Mouse (Mus musculus) stomach, embryonic 16.5 days (tissue): ENCODE results near the gene Arsj. TPM values are rescaled to one million over a fixed set of nuclear protein-coding genes. Genes with fewer than 3 reads are reported as not detected.
A peak's percentile ranks its signal among the peaks of the same experiment; 100 is the strongest.

Source experiments
- ATAC-seq: fragments of 200-750 bp; cut with Nextera tagmentation; 2 replicates; pipeline ENCODE4 v1.8.0; 2017; ENCODE audit warnings: moderate number of reproducible peaks, moderate TSS enrichment; ENCODE audit not compliant: insufficient read depth, low FRiP score
- H3K27ac ChIP-seq: fragments of 300-500 bp; sonication (generic); 2 replicates; pipeline ENCODE4 v1.5.1; 2014; ENCODE audit warnings: low read length
- H3K27me3 ChIP-seq: fragments of 300-500 bp; sonication (generic); 2 replicates; pipeline ENCODE4 v1.6.1; 2014; ENCODE audit warnings: low read length, control low read depth, mixed read lengths; ENCODE audit not compliant: control insufficient read depth, insufficient read depth
- H3K36me3 ChIP-seq: fragments of 300-500 bp; sonication (generic); 2 replicates; pipeline ENCODE4 v1.6.1; 2014; ENCODE audit warnings: low read length; ENCODE audit not compliant: control insufficient read depth, insufficient read depth
- H3K4me1 ChIP-seq: fragments of 300-500 bp; sonication (generic); 2 replicates; pipeline ENCODE4 v1.6.1; 2014; ENCODE audit warnings: low read length, control low read depth, mixed read lengths; ENCODE audit not compliant: control insufficient read depth, insufficient read depth
- H3K4me2 ChIP-seq: fragments of 300-500 bp; sonication (generic); 2 replicates; pipeline ENCODE4 v1.6.1; 2014; ENCODE audit warnings: low read depth, low read length, mixed read lengths
- H3K4me3 ChIP-seq: fragments of 300-500 bp; sonication (generic); replicated peaks from 2 replicates; pipeline ENCODE4 v1.5.1; 2014; ENCODE audit warnings: mild to moderate bottlenecking, low read length
- H3K9ac ChIP-seq: fragments of 300-500 bp; sonication (generic); 2 replicates; pipeline ENCODE4 v1.6.1; 2014; ENCODE audit warnings: low read length
- H3K9me3 ChIP-seq: fragments of 300-500 bp; sonication (generic); replicated peaks from 2 replicates; pipeline ENCODE4 v1.6.1; 2016; ENCODE audit warnings: low read length, control low read depth; ENCODE audit not compliant: control insufficient read depth
- WGBS: fragments of 180-500 bp; shearing (Covaris S2); extraction: QIAGEN DNeasy Blood & Tissue Kit; methylation state at CpG from one replicate; pipeline ENCODE4 v1.1.7; 2014; 5-methylcytosine and 5-hydroxymethylcytosine counted together
- polyA plus RNA-seq: library from polyadenylated mRNA; unstranded; fragments of >200 nt; fragmentation: Nextera tagmentation; extraction: Ambion mirVana; gene quantifications from 2 replicates; pipeline ENCODE4 v1.2.1, GENCODE M21; 2015

The Arsj gene
- polyA plus RNA-seq, 1 experiment from 2014 or later: 2.8 TPM

- Histone ChIP-seq H3K36me3 (no peaks in the 10 kb centered on the region), H3K9ac (no peak overlapping the region), H3K27ac (no peak overlapping the region), H3K9me3 (no peaks in the 10 kb centered on the region), H3K4me2 (no peak overlapping the region), H3K27me3 (no peaks in the 10 kb centered on the region), H3K4me3 (no peak overlapping the region), H3K4me1 (0 out of 2 replicates have a peak, but pooled peaks cover 4% of the 10 kb centered on the region)
- no peak for ATAC-seq
- WGBS: 58% methylated on average over 2 of the region's 2 CpGs
Observed at GRCm38 (mm10) chr3:126397451-126397850, 34.0 kb downstream of the Arsj start.

GRCm38 (mm10) chr3:126397985-126398630 is 34.6 kb downstream of the Arsj start:
- no peak for ATAC-seq
- WGBS: 46% methylated on average over 7 of the region's 7 CpGs

GRCm38 (mm10) chr3:126400726-126401125 is 37.2 kb downstream of the Arsj start:
- Histone ChIP-seq H3K9ac (no peak overlapping the region), H3K4me3 (no peak overlapping the region), H3K27ac (no peak overlapping the region), H3K27me3 (no peaks in the 10 kb centered on the region), H3K9me3 (no peaks in the 10 kb centered on the region), H3K4me2 (no peak overlapping the region), H3K4me1 (0 out of 2 replicates have a peak, but pooled peaks cover 4% of the 10 kb centered on the region), H3K36me3 (no peaks in the 10 kb centered on the region)
- WGBS: 70% methylated on average over 4 of the region's 4 CpGs
- no peak for ATAC-seq

More at GRCm38 (mm10) chr3:126397985-126398630, 34.6 kb downstream of the Arsj start:
- Histone ChIP-seq H3K4me2 (no peak overlapping the region), H3K27ac (no peak overlapping the region), H3K27me3 (no peaks in the 10 kb centered on the region), H3K36me3 (no peaks in the 10 kb centered on the region), H3K4me3 (no peak overlapping the region), H3K9ac (no peak overlapping the region), H3K9me3 (no peaks in the 10 kb centered on the region), H3K4me1 (0 out of 2 replicates have a peak, but pooled peaks cover 4% of the 10 kb centered on the region)

- no peak overlapping the region for H3K4me2 ChIP-seq
- no peak overlapping the region for H3K9ac ChIP-seq
- ATAC-seq: peak; percentile 21; the same call in 1 of the 2 replicates
- no peak overlapping the region for H3K4me3 ChIP-seq
- WGBS: 29% methylated on average over 3 of the region's 3 CpGs
- H3K36me3 ChIP-seq: no peaks in the 10 kb centered on the region
- H3K27ac ChIP-seq: no peak overlapping the region
- no peaks in the 10 kb centered on the region for H3K9me3 ChIP-seq
- no peaks in the 10 kb centered on the region for H3K27me3 ChIP-seq
- H3K4me1 ChIP-seq: 0 out of 2 replicates have a peak, but pooled peaks cover under 1% of the 10 kb centered on the region
Observed at GRCm38 (mm10) chr3:126402836-126403235, 39.4 kb downstream of the Arsj start.

- Histone ChIP-seq H3K27ac (no peak overlapping the region), H3K4me1 (no peaks in the 10 kb centered on the region), H3K36me3 (no peaks in the 10 kb centered on the region), H3K9me3 (no peaks in the 10 kb centered on the region), H3K27me3 (no peaks in the 10 kb centered on the region), H3K9ac (no peak overlapping the region), H3K4me2 (no peak overlapping the region), H3K4me3 (no peak overlapping the region)
- WGBS: 89% methylated on average over 2 of the region's 2 CpGs
- no peak for ATAC-seq
Observed at GRCm38 (mm10) chr3:126404199-126404598, 40.7 kb downstream of the Arsj start.

- no peaks in the 10 kb centered on the region for H3K9me3 ChIP-seq
- H3K27ac ChIP-seq: no peak overlapping the region
- H3K27me3 ChIP-seq: no peaks in the 10 kb centered on the region
- WGBS: 89% methylated on average over 3 of the region's 3 CpGs
- H3K4me2 ChIP-seq: no peak overlapping the region
- no peak overlapping the region for H3K9ac ChIP-seq
- no peak for ATAC-seq
- H3K36me3 ChIP-seq: no peaks in the 10 kb centered on the region
- H3K4me1 ChIP-seq: no peaks in the 10 kb centered on the region
- H3K4me3 ChIP-seq: no peak overlapping the region
Observed at GRCm38 (mm10) chr3:126430524-126431064, 67.1 kb downstream of the Arsj start.

GRCm38 (mm10) chr3:126439331-126439730 is 75.8 kb downstream of the Arsj start:
- Histone ChIP-seq H3K4me1 (no peaks in the 10 kb centered on the region), H3K27ac (no peak overlapping the region), H3K27me3 (no peaks in the 10 kb centered on the region), H3K9me3 (no peaks in the 10 kb centered on the region), H3K9ac (no peak overlapping the region), H3K36me3 (no peaks in the 10 kb centered on the region), H3K4me3 (no peak overlapping the region), H3K4me2 (no peak overlapping the region)
- no peak for ATAC-seq
- WGBS: 61% methylated on average over 6 of the region's 6 CpGs

- H3K4me2 ChIP-seq: no peak overlapping the region
- WGBS: 45% methylated on average over 6 of the region's 6 CpGs
- ATAC-seq: no peak
Observed at GRCm38 (mm10) chr3:126449058-126449457, 85.6 kb downstream of the Arsj start.

GRCm38 (mm10) chr3:126449515-126449914 is 86.0 kb downstream of the Arsj start:
- Histone ChIP-seq H3K4me3 (no peak overlapping the region), H3K36me3 (no peaks in the 10 kb centered on the region), H3K27ac (no peak overlapping the region), H3K9me3 (no peaks in the 10 kb centered on the region), H3K4me1 (no peaks in the 10 kb centered on the region), H3K9ac (no peak overlapping the region), H3K4me2 (no peak overlapping the region), H3K27me3 (no peaks in the 10 kb centered on the region)
- no peak for ATAC-seq
- WGBS: 53% methylated on average over 2 of the region's 2 CpGs

More at GRCm38 (mm10) chr3:126449058-126449457, 85.6 kb downstream of the Arsj start:
- H3K9me3 ChIP-seq: no peaks in the 10 kb centered on the region
- H3K27me3 ChIP-seq: no peaks in the 10 kb centered on the region
- H3K4me3 ChIP-seq: no peak overlapping the region
- H3K27ac ChIP-seq: no peak overlapping the region
- H3K4me1 ChIP-seq: no peaks in the 10 kb centered on the region
- no peaks in the 10 kb centered on the region for H3K36me3 ChIP-seq
- H3K9ac ChIP-seq: no peak overlapping the region
